Mouse (Mus musculus) forebrain, embryonic 11.5 days (tissue): ENCODE measurements around the gene Lrrn1. TPM values are rescaled to one million over a fixed set of nuclear protein-coding genes. Genes with fewer than 3 reads are reported as not detected.

ENCODE experiments used
- ATAC-seq: fragments of 200-750 bp; cut with Nextera tagmentation; replicated peaks from 2 replicates; pipeline ENCODE4 v1.8.0; 2017; ENCODE audit warnings: moderate TSS enrichment; ENCODE audit not compliant: low FRiP score
- DNase-seq: peaks from one replicate; pipeline ENCODE4 v3.0.0-alpha.2; 2017; ENCODE audit warnings: low spot score
- H3K27ac ChIP-seq: fragments of 300-500 bp; sonication (generic); 2 replicates; pipeline ENCODE4 v1.5.1; 2014; ENCODE audit warnings: low read depth, low read length
- H3K27me3 ChIP-seq: fragments of 300-500 bp; sonication (generic); 2 replicates; pipeline ENCODE4 v1.6.1; 2014; ENCODE audit warnings: mild to moderate bottlenecking, low read length, mixed read lengths; ENCODE audit not compliant: control insufficient read depth, insufficient read depth
- H3K36me3 ChIP-seq: fragments of 300-500 bp; sonication (generic); 2 replicates; pipeline ENCODE4 v1.6.1; 2014; ENCODE audit warnings: mild to moderate bottlenecking, low read length, moderate library complexity, mixed read lengths; ENCODE audit not compliant: control insufficient read depth, insufficient read depth
- H3K4me1 ChIP-seq: fragments of 300-500 bp; sonication (generic); replicated peaks from 2 replicates; pipeline ENCODE4 v1.6.1; 2014; ENCODE audit warnings: low read length, mixed read lengths; ENCODE audit not compliant: control insufficient read depth, insufficient read depth
- H3K4me2 ChIP-seq: fragments of 300-500 bp; sonication (generic); 2 replicates; pipeline ENCODE4 v1.6.1; 2014; ENCODE audit warnings: low read depth, mild to moderate bottlenecking, low read length, moderate library complexity, mixed read lengths; ENCODE audit not compliant: severe bottlenecking
- H3K4me3 ChIP-seq: fragments of 300-500 bp; sonication (generic); 2 replicates; pipeline ENCODE4 v1.5.1; 2014; ENCODE audit warnings: low read depth, low read length
- H3K9ac ChIP-seq: fragments of 300-500 bp; sonication (generic); 2 replicates; pipeline ENCODE4 v1.6.1; 2014; ENCODE audit warnings: low read length
- H3K9me3 ChIP-seq: fragments of 300-500 bp; sonication (generic); 2 replicates; pipeline ENCODE4 v1.6.1; 2016; ENCODE audit warnings: low read length, mixed read lengths; ENCODE audit not compliant: control insufficient read depth
- WGBS: fragments of 180-500 bp; shearing (Covaris S2); extraction: QIAGEN DNeasy Blood & Tissue Kit; methylation state at CpG from one replicate; pipeline ENCODE4 v1.1.7; 2014; 5-methylcytosine and 5-hydroxymethylcytosine counted together
- polyA plus RNA-seq: library from polyadenylated mRNA; unstranded; fragments of >200 nt; fragmentation: Nextera tagmentation; extraction: Ambion mirVana; gene quantifications from 2 replicates; pipeline ENCODE4 v1.2.1, GENCODE M21; 2014

Gene Lrrn1
- polyA plus RNA-seq: 223 and 228 TPM in 2 replicates

- Histone ChIP-seq H3K4me1 (peaks cover 9% of the 10 kb centered on the region), H3K4me3 (peak within 1 kb of the TSS; percentile 83), H3K27me3 (no peaks in the 10 kb centered on the region), H3K36me3 (no peaks in the 10 kb centered on the region), H3K9me3 (no peaks in the 10 kb centered on the region), H3K9ac (peak within 1 kb of the TSS; percentile 91), H3K27ac (peak within 1 kb of the TSS; percentile 78), H3K4me2 (peak within 1 kb of the TSS; percentile 80)
- ATAC-seq: peak; percentile 95
- 4% methylated on average over 36 of the region's 43 CpGs for WGBS
- DNase-seq: peak; percentile 93
Observed at GRCm38 (mm10) chr6:107528877-107529864, at the start of gene Lrrn1. TSS of gene Lrrn1 (plus strand) at chr6:107529768.

GRCm38 (mm10) chr6:107494491-107494890 lies 35.1 kb upstream of the Lrrn1 start:
- Histone ChIP-seq H3K4me1 (peaks cover 6% of the 10 kb centered on the region; the same call in 1 of the 2 replicates), H3K36me3 (no peaks in the 10 kb centered on the region), H3K9me3 (no peaks in the 10 kb centered on the region), H3K4me3 (no peak overlapping the region), H3K9ac (no peak overlapping the region), H3K4me2 (no peak overlapping the region), H3K27ac (no peak overlapping the region), H3K27me3 (no peaks in the 10 kb centered on the region)
- 68% methylated on average over 1 of the region's 1 CpGs for WGBS
- no peak for DNase-seq
- no peak for ATAC-seq

- Histone ChIP-seq H3K27ac (no peak overlapping the region), H3K36me3 (no peaks in the 10 kb centered on the region), H3K9ac (no peak overlapping the region), H3K27me3 (no peaks in the 10 kb centered on the region), H3K9me3 (no peaks in the 10 kb centered on the region), H3K4me2 (no peak overlapping the region), H3K4me1 (peaks cover 6% of the 10 kb centered on the region; the same call in 1 of the 2 replicates), H3K4me3 (no peak overlapping the region)
- DNase-seq (no peak), ATAC-seq (no peak)
- WGBS: 26% methylated on average over 1 of the region's 1 CpGs
Observed at GRCm38 (mm10) chr6:107495830-107496229, 33.7 kb upstream of the Lrrn1 start.

- Histone ChIP-seq H3K9me3 (no peaks in the 10 kb centered on the region), H3K4me1 (no peaks in the 10 kb centered on the region), H3K9ac (no peak overlapping the region), H3K4me3 (no peak overlapping the region), H3K4me2 (no peak overlapping the region), H3K27ac (no peak overlapping the region), H3K27me3 (no peaks in the 10 kb centered on the region), H3K36me3 (no peaks in the 10 kb centered on the region)
- 87% methylated on average over 4 of the region's 4 CpGs for WGBS
- ATAC-seq (no peak), DNase-seq (no peak)
Observed at GRCm38 (mm10) chr6:107513716-107514115, 15.9 kb upstream of the Lrrn1 start.

- Histone ChIP-seq H3K9me3 (no peaks in the 10 kb centered on the region), H3K4me3 (no peak overlapping the region), H3K4me2 (no peak overlapping the region), H3K4me1 (no peaks in the 10 kb centered on the region; the same call in 1 of the 2 replicates), H3K27ac (no peak overlapping the region), H3K36me3 (no peaks in the 10 kb centered on the region), H3K27me3 (no peaks in the 10 kb centered on the region), H3K9ac (no peak overlapping the region)
- 84% methylated on average over 2 of the region's 2 CpGs for WGBS
- DNase-seq: no peak
- ATAC-seq: no peak
Observed at GRCm38 (mm10) chr6:107523953-107524352, 5.6 kb upstream of the Lrrn1 start.

GRCm38 (mm10) chr6:107529911-107530431 lies 403 bp downstream of the Lrrn1 start:
- peak; percentile 50 for ATAC-seq
- Histone ChIP-seq H3K9me3 (no peaks in the 10 kb centered on the region), H3K27me3 (no peaks in the 10 kb centered on the region), H3K9ac (peak overlapping the region; percentile 91), H3K36me3 (no peaks in the 10 kb centered on the region), H3K4me1 (peaks cover 11% of the 10 kb centered on the region), H3K4me2 (peak overlapping the region; percentile 80), H3K27ac (peak overlapping the region; percentile 78), H3K4me3 (peak overlapping the region; percentile 83)
- WGBS: under 1% methylated on average over 34 of the region's 34 CpGs
- peak; percentile 78 for DNase-seq

GRCm38 (mm10) chr6:107530621-107531285 lies 1.2 kb downstream of the Lrrn1 start:
- WGBS: under 1% methylated on average over 15 of the region's 15 CpGs
- Histone ChIP-seq H3K9me3 (no peaks in the 10 kb centered on the region), H3K27ac (peak overlapping the region; percentile 78), H3K9ac (peak overlapping the region; percentile 91), H3K4me1 (peaks cover 11% of the 10 kb centered on the region), H3K4me3 (peak overlapping the region; percentile 83), H3K36me3 (no peaks in the 10 kb centered on the region), H3K4me2 (peak overlapping the region; percentile 80), H3K27me3 (no peaks in the 10 kb centered on the region)
- DNase-seq (peak; percentile 74), ATAC-seq (peak; percentile 15; the same call in 1 of the 2 replicates)

- Histone ChIP-seq H3K4me2 (peak overlapping the region; percentile 80), H3K27ac (peak overlapping the region; percentile 18; the same call in 1 of the 2 replicates), H3K4me1 (peaks cover 11% of the 10 kb centered on the region), H3K36me3 (no peaks in the 10 kb centered on the region), H3K9me3 (no peaks in the 10 kb centered on the region), H3K9ac (peak overlapping the region; percentile 91), H3K27me3 (no peaks in the 10 kb centered on the region), H3K4me3 (peak overlapping the region; percentile 83)
- DNase-seq: no peak
- ATAC-seq: no peak
- 15% methylated on average over 8 of the region's 8 CpGs for WGBS
Observed at GRCm38 (mm10) chr6:107531526-107532080, 2.0 kb downstream of the Lrrn1 start.
